Mouse (Mus musculus) stomach, embryonic 14.5 days (tissue): ENCODE results near the gene Vmn2r120. TPM values are rescaled to one million over a fixed set of nuclear protein-coding genes. Genes with fewer than 3 reads are reported as not detected.
"Not testable (repeated sequence)": the region's sequence is repeated elsewhere in the genome, so short reads cannot be mapped to it uniquely, and the experiment has no call there.

Source experiments
- ATAC-seq: fragments of 200-750 bp; cut with Nextera tagmentation; 2 replicates; pipeline ENCODE4 v1.8.0; 2017; ENCODE audit warnings: low read depth, moderate TSS enrichment; ENCODE audit not compliant: insufficient number of reproducible peaks, insufficient read depth, low FRiP score
- H3K27ac ChIP-seq: fragments of 300-500 bp; sonication (generic); 2 replicates; pipeline ENCODE4 v1.5.1; 2014; ENCODE audit warnings: mild to moderate bottlenecking, low read length, moderate library complexity, mixed read lengths
- H3K27me3 ChIP-seq: fragments of 300-500 bp; sonication (generic); 2 replicates; pipeline ENCODE4 v1.6.1; 2014; ENCODE audit warnings: low read length, control low read depth, mixed read lengths; ENCODE audit not compliant: control insufficient read depth, insufficient read depth
- H3K36me3 ChIP-seq: fragments of 300-500 bp; sonication (generic); 2 replicates; pipeline ENCODE4 v1.6.1; 2014; ENCODE audit warnings: mild to moderate bottlenecking, control low read depth, low read length, moderate library complexity, mixed read lengths; ENCODE audit not compliant: control insufficient read depth, insufficient read depth
- H3K4me1 ChIP-seq: fragments of 300-500 bp; sonication (generic); 2 replicates; pipeline ENCODE4 v1.6.1; 2014; ENCODE audit warnings: low read length, control low read depth, mixed read lengths; ENCODE audit not compliant: control insufficient read depth, insufficient read depth
- H3K4me2 ChIP-seq: fragments of 300-500 bp; sonication (generic); replicated peaks from 2 replicates; pipeline ENCODE4 v1.6.1; 2014; ENCODE audit warnings: low read depth, low read length, control low read depth
- H3K4me3 ChIP-seq: fragments of 300-500 bp; sonication (generic); 2 replicates; pipeline ENCODE4 v1.5.1; 2014; ENCODE audit warnings: low read depth, low read length, control low read depth
- H3K9ac ChIP-seq: fragments of 300-500 bp; sonication (generic); replicated peaks from 2 replicates; pipeline ENCODE4 v1.6.1; 2014; ENCODE audit warnings: low read depth, mild to moderate bottlenecking, control low read depth, low read length, moderate library complexity, mixed read lengths
- H3K9me3 ChIP-seq: fragments of 300-500 bp; sonication (generic); 2 replicates; pipeline ENCODE4 v1.6.1; 2016; ENCODE audit warnings: low read depth, low read length, control low read depth; ENCODE audit not compliant: control insufficient read depth
- WGBS: fragments of 180-500 bp; shearing (Covaris S2); extraction: QIAGEN DNeasy Blood & Tissue Kit; methylation state at CpG from one replicate; pipeline ENCODE4 v1.1.7; 2014; 5-methylcytosine and 5-hydroxymethylcytosine counted together
- polyA plus RNA-seq: library from polyadenylated mRNA; unstranded; fragments of >200 nt; fragmentation: Nextera tagmentation; extraction: Ambion mirVana; gene quantifications from 2 replicates; pipeline ENCODE4 v1.2.1, GENCODE M21; 2014

Gene Vmn2r120
- polyA plus RNA-seq = not detected in 2 replicates

GRCm38 (mm10) chr17:57545405-57545804 is at the start of gene Vmn2r120:
TSS of gene Vmn2r120 (minus strand) at chr17:57545505.
- 75% methylated on average over 1 of the region's 1 CpGs for WGBS
- ATAC-seq = no peak

GRCm38 (mm10) chr17:57587273-57587672 is 42.0 kb upstream of the Vmn2r120 start:
- H3K27ac ChIP-seq, H3K9ac ChIP-seq, H3K9me3 ChIP-seq, H3K4me2 ChIP-seq, ATAC-seq, H3K36me3 ChIP-seq, H3K4me3 ChIP-seq, H3K4me1 ChIP-seq, H3K27me3 ChIP-seq: not testable (repeated sequence)
- WGBS = 85% methylated on average over 6 of the region's 6 CpGs

More at GRCm38 (mm10) chr17:57545405-57545804, at the start of gene Vmn2r120:
- Histone ChIP-seq H3K4me2 (no peak within 1 kb of the TSS), H3K27ac (no peak within 1 kb of the TSS), H3K27me3 (no peaks in the 10 kb centered on the region), H3K4me3 (no peak within 1 kb of the TSS), H3K9me3 (no peaks in the 10 kb centered on the region), H3K9ac (no peak within 1 kb of the TSS), H3K4me1 (no peaks in the 10 kb centered on the region), H3K36me3 (no peaks in the 10 kb centered on the region)

DNA sequence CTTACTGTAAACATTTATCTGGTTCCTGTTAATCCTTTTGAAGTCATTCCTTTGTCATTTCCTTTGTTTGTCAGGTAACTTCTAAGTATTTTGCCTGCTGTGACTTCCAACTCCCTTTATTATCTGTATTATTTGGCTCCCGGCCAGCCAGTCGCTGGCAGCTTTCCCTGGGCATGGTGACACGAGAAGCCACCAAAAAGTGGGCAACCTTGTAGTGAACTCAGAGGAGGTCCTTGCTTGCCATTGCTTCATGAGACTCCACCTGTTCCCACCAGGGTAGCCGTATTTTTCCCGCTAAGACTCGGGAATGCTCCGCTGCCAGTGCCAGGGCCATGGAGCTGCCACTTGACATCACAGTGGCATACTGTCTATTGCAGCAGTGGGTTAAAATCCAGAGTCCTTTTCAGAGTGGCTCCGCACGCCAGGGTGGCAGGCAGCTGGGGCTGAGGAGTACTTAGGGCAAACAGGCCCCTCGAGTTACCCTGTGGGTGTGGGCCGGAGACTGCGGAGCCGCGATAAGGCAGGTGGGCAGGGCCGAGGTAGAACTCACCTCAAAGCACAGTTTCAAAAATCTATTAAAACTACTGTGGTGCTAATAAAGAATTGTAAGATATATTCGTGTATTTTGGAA is 28.9 kb upstream of the Vmn2r120 start:
- H3K4me2 ChIP-seq = no peak overlapping the region
- no peak overlapping the region for H3K4me3 ChIP-seq
- ATAC-seq = no peak
- 71% methylated on average over 16 of the region's 16 CpGs for WGBS
- H3K27me3 ChIP-seq = no peaks in the 10 kb centered on the region
- H3K27ac ChIP-seq = no peak overlapping the region
- H3K36me3 ChIP-seq = no peaks in the 10 kb centered on the region
- no peaks in the 10 kb centered on the region for H3K4me1 ChIP-seq
- no peak overlapping the region for H3K9ac ChIP-seq
- no peaks in the 10 kb centered on the region for H3K9me3 ChIP-seq

Other genes with a start within 250 kb of the Vmn2r120 start
- gene Adgre1, start 186.8 kb downstream of the Vmn2r120 start, polyA plus RNA-seq = 6.5 and 6.6 TPM in 2 replicates
- gene Gm21834, start 196.7 kb upstream of the Vmn2r120 start, polyA plus RNA-seq = not detected in 2 replicates
- gene Cntnap5c, start 224.1 kb upstream of the Vmn2r120 start, polyA plus RNA-seq = not detected in 2 replicates